Mouse (Mus musculus) forebrain, embryonic 15.5 days (tissue): ENCODE measurements at regions not wholly inside any gene's neighbourhood (a gene's known extent, or its start where the extent isn't known, plus 50 kb on each side); places are given as distances from the start of the nearest gene placed in this dataset.
"Not testable (repeated sequence)": the region's sequence is repeated elsewhere in the genome, so short reads cannot be mapped to it uniquely, and the experiment has no call there.

Experiments used
- ATAC-seq: fragments of 200-750 bp; cut with Nextera tagmentation; replicated peaks from 2 replicates; pipeline ENCODE4 v1.8.0; 2017; ENCODE audit warnings: mild to moderate bottlenecking, moderate TSS enrichment, moderate library complexity
- H3K27ac ChIP-seq: fragments of 300-500 bp; sonication (generic); replicated peaks from 2 replicates; pipeline ENCODE4 v1.5.1; 2015; ENCODE audit warnings: mild to moderate bottlenecking, inconsistent platforms
- H3K27me3 ChIP-seq: fragments of 300-500 bp; sonication (generic); 2 replicates; pipeline ENCODE4 v1.6.1; 2015; ENCODE audit warnings: inconsistent platforms
- H3K36me3 ChIP-seq: fragments of 300-500 bp; sonication (generic); 2 replicates; pipeline ENCODE4 v1.6.1; 2015; ENCODE audit warnings: mild to moderate bottlenecking, inconsistent platforms
- H3K4me1 ChIP-seq: fragments of 300-500 bp; sonication (generic); 2 replicates; pipeline ENCODE4 v1.6.1; 2015; ENCODE audit warnings: inconsistent platforms
- H3K4me2 ChIP-seq: fragments of 300-500 bp; sonication (generic); replicated peaks from 2 replicates; pipeline ENCODE4 v1.6.1; 2015; ENCODE audit warnings: mild to moderate bottlenecking, inconsistent platforms
- H3K4me3 ChIP-seq: fragments of 300-500 bp; sonication (generic); 2 replicates; pipeline ENCODE4 v1.5.1; 2015; ENCODE audit warnings: mild to moderate bottlenecking, inconsistent platforms
- H3K9ac ChIP-seq: fragments of 300-500 bp; sonication (generic); replicated peaks from 2 replicates; pipeline ENCODE4 v1.6.1; 2015; ENCODE audit warnings: mild to moderate bottlenecking, inconsistent platforms
- H3K9me3 ChIP-seq: fragments of 300-500 bp; sonication (generic); 2 replicates; pipeline ENCODE4 v1.6.1; 2016; ENCODE audit warnings: inconsistent platforms
- WGBS: fragments of 180-500 bp; shearing (Covaris S2); methylation state at CpG from one replicate; pipeline ENCODE4 v1.1.7; 2015; ENCODE audit warnings: mixed read lengths; 5-methylcytosine and 5-hydroxymethylcytosine counted together

DNA sequence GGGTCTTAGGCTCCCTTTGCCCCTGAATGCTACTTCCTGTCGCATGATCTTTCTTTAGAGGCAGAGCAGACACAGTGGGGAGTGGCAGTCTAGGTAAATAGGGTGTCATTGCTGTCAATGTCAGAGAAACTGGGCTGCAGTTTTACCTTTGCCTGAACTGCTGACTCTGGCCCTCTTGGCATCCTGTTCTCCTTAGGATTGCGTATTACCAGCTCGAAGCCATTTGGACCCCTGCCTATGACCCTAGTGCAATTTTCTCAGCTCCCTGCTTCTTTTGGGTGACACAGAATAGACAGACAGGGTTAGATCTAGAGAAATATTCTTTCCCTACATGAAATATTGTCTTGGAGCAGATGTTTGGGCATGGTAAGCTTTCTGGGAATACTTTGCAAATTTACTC lies 467.3 kb upstream of the Slc35b3 start:
- no peak overlapping the region for H3K4me2 ChIP-seq
- H3K4me1 ChIP-seq: no peaks in the 10 kb centered on the region
- 87% methylated on average over 3 of the region's 3 CpGs for WGBS
- H3K27ac ChIP-seq: no peak overlapping the region
- H3K4me3 ChIP-seq: no peak overlapping the region
- H3K9me3 ChIP-seq: no peaks in the 10 kb centered on the region
- no peaks in the 10 kb centered on the region for H3K36me3 ChIP-seq
- no peaks in the 10 kb centered on the region for H3K27me3 ChIP-seq
- no peak overlapping the region for H3K9ac ChIP-seq
- ATAC-seq: no peak

DNA sequence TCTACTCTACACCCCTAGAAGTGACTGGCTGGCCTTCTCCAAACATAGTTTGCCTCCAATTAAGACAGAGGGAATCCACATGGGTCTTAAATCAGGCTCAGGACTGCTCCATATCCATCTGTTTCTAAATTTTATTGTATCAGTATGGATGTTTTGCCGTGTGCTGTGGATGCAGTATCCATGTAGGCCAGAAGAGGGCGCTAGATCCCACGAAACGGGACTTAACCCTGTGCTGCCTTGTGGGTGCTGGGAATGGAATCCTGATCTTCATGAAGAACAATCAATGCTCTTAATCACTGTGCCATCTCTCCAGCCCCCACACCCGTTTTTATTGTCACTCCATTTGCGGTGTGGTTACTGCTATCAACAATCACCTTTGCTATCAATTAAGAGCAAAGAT lies 465.3 kb upstream of the Slc35b3 start:
- H3K4me1 ChIP-seq: no peaks in the 10 kb centered on the region
- no peak overlapping the region for H3K27ac ChIP-seq
- no peak for ATAC-seq
- 66% methylated on average over 6 of the region's 6 CpGs for WGBS
- H3K27me3 ChIP-seq: no peaks in the 10 kb centered on the region
- H3K9ac ChIP-seq: no peak overlapping the region
- no peak overlapping the region for H3K4me2 ChIP-seq
- H3K4me3 ChIP-seq: no peak overlapping the region
- no peaks in the 10 kb centered on the region for H3K9me3 ChIP-seq
- H3K36me3 ChIP-seq: no peaks in the 10 kb centered on the region

DNA sequence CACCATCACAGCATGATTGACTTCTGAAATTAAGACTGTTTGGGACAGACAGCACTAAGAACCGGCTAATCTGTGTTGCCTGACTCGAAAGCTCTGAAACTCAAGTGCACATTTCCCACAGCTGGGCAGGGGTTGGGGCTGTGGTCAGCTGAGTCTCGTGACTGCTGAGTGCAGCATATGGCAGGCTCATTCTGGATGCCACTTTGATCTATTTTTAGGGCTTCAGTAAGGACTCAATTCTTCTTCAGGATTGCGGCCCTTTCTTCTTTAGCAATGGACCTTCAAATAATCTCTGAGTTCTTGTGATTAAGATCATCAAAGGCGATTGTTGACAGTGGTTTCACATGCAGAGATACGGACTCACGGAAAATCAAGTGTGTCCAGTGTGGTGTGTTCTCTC lies 457.5 kb upstream of the Slc35b3 start:
- Histone ChIP-seq H3K9ac (no peak overlapping the region), H3K4me2 (no peak overlapping the region), H3K36me3 (no peaks in the 10 kb centered on the region), H3K4me3 (no peak overlapping the region), H3K4me1 (no peaks in the 10 kb centered on the region), H3K27ac (no peak overlapping the region), H3K27me3 (peaks cover 4% of the 10 kb centered on the region; the same call in 1 of the 2 replicates), H3K9me3 (no peaks in the 10 kb centered on the region)
- 50% methylated on average over 7 of the region's 7 CpGs for WGBS
- ATAC-seq: no peak

DNA sequence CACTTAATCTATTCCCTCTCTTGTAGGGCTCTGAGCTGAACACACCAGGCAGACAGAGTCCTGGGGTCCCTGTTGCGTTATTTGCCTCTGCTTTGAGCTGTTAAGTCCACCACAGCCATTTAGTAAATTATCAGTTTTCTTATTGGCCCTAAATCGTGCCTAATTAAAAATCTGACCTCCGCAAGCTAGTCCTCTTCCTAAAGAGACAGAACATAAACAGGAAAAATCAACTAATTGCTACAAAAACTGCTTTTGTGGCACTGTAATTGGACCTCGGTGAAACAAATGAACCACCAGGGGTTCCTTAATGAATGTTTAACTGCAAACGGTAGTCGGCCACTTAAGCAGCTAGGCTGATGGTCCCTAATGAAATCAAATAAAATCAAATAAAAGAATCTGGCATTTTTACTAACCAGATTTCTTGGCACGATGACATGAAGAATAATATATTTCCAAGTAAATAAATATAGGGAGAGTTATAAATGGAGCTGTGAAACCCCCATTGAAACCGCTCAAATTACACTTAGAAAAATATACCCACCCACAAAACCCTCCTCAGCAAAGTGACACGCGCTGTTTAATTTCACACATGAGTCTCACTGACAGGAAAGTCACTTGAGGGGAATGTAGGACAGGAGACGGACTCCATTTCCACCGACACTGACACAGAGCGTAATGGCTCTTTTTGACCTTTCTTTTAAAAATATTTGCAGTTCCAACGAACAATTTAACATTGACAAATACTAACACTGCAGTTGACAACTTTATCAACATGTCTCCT lies 451.0 kb upstream of the Slc35b3 start:
- no peak for ATAC-seq
- Histone ChIP-seq H3K27ac (no peak overlapping the region), H3K9ac (no peak overlapping the region), H3K4me1 (no peaks in the 10 kb centered on the region), H3K27me3 (peaks cover 4% of the 10 kb centered on the region; the same call in 1 of the 2 replicates), H3K4me3 (no peak overlapping the region), H3K9me3 (no peaks in the 10 kb centered on the region), H3K36me3 (no peaks in the 10 kb centered on the region), H3K4me2 (no peak overlapping the region)
- WGBS: 38% methylated on average over 14 of the region's 14 CpGs

DNA sequence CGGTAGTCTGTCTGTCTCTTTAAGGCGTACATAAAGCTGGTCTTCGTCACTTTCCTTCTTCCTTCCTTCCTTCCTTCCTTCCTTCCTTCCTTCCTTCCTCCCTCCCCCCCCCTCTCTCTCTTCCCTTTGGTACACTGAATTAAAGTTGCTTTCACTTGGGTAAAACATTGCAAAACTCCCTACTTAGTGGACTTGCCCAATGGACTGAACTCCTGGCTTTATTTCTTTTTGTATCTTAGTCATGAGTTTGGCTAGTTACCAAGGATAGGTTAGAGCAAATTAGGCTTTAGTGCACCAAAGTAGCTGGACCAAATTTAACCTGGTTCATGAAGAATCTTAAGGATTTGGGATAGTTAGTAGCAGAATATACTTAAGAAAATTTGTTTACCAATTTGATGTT lies 431.9 kb upstream of the Slc35b3 start:
- no peak for ATAC-seq
- 96% methylated on average over 3 of the region's 3 CpGs for WGBS
- no peaks in the 10 kb centered on the region for H3K9me3 ChIP-seq
- H3K4me3 ChIP-seq: no peak overlapping the region
- no peaks in the 10 kb centered on the region for H3K36me3 ChIP-seq
- no peaks in the 10 kb centered on the region for H3K4me1 ChIP-seq
- H3K27ac ChIP-seq: no peak overlapping the region
- no peak overlapping the region for H3K4me2 ChIP-seq
- no peaks in the 10 kb centered on the region for H3K27me3 ChIP-seq
- no peak overlapping the region for H3K9ac ChIP-seq

DNA sequence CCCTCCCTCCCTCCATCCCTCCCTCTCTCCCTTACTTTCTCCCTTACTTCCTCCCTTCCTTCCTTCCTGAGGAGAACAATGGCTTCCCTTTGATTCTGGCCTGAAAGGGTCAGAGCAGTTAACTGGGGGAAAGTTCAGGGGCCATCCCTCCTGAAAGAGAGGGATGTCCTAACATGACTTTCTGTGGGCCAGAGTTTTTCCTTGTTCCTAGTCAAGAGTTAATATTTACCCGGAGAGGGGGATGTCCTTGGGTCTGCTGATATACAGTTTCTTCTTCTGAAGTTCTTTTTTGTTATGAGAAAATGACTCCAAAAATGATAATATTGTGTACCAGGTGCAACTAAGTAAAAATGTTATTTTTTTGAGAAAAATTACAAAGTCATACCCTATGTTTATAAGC lies 431.5 kb upstream of the Slc35b3 start:
- not testable (repeated sequence) for H3K27me3 ChIP-seq, H3K4me3 ChIP-seq, H3K9me3 ChIP-seq, H3K36me3 ChIP-seq, H3K4me2 ChIP-seq, H3K4me1 ChIP-seq, H3K27ac ChIP-seq, H3K9ac ChIP-seq, ATAC-seq
- 76% methylated on average over 1 of the region's 1 CpGs for WGBS

DNA sequence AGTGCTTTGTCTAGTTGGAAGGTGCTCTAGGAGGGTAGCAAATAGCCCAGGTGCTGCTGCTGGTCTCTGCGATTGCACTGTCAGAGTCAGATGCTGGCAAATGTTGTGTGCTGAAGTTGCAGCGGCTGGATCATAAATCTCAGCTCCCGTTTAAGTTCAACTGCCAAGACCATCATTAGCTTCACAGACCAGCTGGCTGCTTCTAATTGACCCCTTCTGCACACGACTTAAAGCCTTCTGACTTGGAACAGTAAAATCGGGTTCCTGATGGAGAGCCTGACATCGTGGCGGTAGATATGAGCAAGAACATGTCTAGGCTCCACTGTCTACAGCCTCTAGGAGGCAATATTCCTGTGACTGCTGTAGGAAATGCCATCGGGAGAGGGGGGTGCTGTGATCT lies 416.0 kb upstream of the Slc35b3 start:
- Histone ChIP-seq H3K9ac (no peak overlapping the region), H3K4me3 (no peak overlapping the region), H3K27me3 (no peaks in the 10 kb centered on the region), H3K27ac (no peak overlapping the region), H3K4me1 (no peaks in the 10 kb centered on the region), H3K4me2 (no peak overlapping the region), H3K36me3 (no peaks in the 10 kb centered on the region), H3K9me3 (no peaks in the 10 kb centered on the region)
- WGBS: 86% methylated on average over 8 of the region's 8 CpGs
- ATAC-seq: no peak

DNA sequence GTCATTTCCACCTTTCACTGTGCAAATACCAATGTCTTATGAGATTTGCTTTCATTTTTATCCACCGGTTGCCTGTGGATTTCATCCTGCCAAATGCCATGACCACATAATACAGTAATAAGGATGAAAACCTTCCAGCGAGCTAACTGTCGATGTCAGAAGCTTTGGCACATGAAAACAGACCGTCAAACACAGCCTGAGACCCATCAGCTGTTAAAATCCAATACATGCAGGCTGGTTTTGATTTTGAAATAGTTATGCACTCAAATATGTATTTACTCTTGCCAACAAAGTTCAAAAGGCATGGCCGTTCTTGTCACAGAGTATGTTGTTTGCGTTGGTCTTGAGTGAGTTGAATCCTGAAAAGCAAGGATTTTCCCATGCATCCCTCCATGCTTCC lies 415.6 kb upstream of the Slc35b3 start:
- Histone ChIP-seq H3K4me1 (no peaks in the 10 kb centered on the region), H3K27ac (no peak overlapping the region), H3K27me3 (no peaks in the 10 kb centered on the region), H3K9ac (no peak overlapping the region), H3K4me3 (no peak overlapping the region), H3K9me3 (no peaks in the 10 kb centered on the region), H3K36me3 (no peaks in the 10 kb centered on the region), H3K4me2 (no peak overlapping the region)
- no peak for ATAC-seq
- 90% methylated on average over 6 of the region's 6 CpGs for WGBS

DNA sequence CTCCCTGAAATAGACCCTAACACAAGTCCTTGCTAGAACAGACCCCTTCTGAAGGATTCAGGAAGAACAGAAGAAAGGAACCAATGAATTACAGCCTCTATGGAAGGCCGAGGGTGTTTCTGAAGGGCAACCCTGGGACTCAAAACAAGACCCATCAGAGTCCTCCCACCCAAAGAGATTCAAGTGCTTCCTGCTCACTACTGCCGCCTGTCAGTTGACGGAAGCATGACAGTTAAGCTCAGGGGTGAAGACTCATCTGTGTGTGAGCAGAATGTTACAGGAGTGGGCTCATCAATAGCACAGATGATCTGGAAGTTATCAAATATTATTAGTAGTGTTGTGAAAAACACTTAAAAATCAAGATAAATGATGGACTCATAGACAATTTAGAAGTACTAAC lies 411.9 kb upstream of the Slc35b3 start:
- no peak overlapping the region for H3K4me2 ChIP-seq
- WGBS: 85% methylated on average over 3 of the region's 3 CpGs
- ATAC-seq: no peak
- no peaks in the 10 kb centered on the region for H3K27me3 ChIP-seq
- H3K27ac ChIP-seq: no peak overlapping the region
- H3K4me1 ChIP-seq: no peaks in the 10 kb centered on the region
- H3K4me3 ChIP-seq: no peak overlapping the region
- no peaks in the 10 kb centered on the region for H3K36me3 ChIP-seq
- H3K9me3 ChIP-seq: no peaks in the 10 kb centered on the region
- H3K9ac ChIP-seq: no peak overlapping the region

DNA sequence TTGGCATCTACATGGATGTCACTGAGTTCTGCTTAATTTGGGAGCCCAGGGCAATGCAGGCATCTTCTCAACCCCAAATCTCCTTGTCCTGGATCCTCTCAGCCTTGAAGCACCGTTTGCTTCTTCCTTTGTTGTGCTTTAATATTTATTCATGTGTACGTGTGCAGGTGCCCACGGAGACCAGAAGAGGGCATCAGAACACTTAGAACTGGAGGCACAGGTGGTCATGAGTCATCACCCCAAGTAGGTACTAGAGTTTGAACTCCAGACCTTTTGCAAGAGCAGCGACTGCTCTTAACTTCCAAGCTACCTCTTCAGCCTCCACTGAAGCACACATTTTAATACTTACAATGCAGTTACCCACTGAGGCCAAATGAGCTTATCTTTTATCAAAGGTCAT lies 403.0 kb upstream of the Slc35b3 start:
- H3K27me3 ChIP-seq: no peaks in the 10 kb centered on the region
- H3K9me3 ChIP-seq: no peaks in the 10 kb centered on the region
- H3K27ac ChIP-seq: no peak overlapping the region
- H3K4me2 ChIP-seq: no peak overlapping the region
- WGBS: 70% methylated on average over 4 of the region's 4 CpGs
- H3K9ac ChIP-seq: no peak overlapping the region
- no peak overlapping the region for H3K4me3 ChIP-seq
- H3K4me1 ChIP-seq: no peaks in the 10 kb centered on the region
- no peaks in the 10 kb centered on the region for H3K36me3 ChIP-seq
- ATAC-seq: no peak

DNA sequence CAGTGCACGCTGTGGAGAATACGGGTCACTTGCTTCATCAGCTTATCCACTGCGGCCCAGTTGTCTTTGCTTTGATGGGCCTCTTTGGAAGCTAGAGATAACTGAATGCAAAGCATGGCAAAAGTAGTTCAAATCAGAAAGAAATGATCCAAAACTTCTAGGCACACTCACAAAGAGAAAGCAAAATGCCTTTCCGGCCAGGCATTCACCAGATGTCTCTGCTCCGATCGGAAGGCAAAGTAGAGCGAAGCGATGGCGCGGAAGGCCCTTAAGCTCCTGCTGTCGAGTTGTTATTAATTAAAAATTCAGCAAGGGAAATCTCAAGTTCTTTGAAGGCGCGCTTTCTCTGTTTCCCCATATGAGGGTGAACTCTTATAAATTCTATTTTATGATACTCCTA lies 401.9 kb upstream of the Slc35b3 start:
- no peaks in the 10 kb centered on the region for H3K36me3 ChIP-seq
- H3K4me2 ChIP-seq: no peak overlapping the region
- WGBS: 41% methylated on average over 13 of the region's 13 CpGs
- H3K9ac ChIP-seq: no peak overlapping the region
- no peaks in the 10 kb centered on the region for H3K27me3 ChIP-seq
- H3K9me3 ChIP-seq: no peaks in the 10 kb centered on the region
- H3K27ac ChIP-seq: no peak overlapping the region
- H3K4me1 ChIP-seq: no peaks in the 10 kb centered on the region
- no peak for ATAC-seq
- H3K4me3 ChIP-seq: no peak overlapping the region

DNA sequence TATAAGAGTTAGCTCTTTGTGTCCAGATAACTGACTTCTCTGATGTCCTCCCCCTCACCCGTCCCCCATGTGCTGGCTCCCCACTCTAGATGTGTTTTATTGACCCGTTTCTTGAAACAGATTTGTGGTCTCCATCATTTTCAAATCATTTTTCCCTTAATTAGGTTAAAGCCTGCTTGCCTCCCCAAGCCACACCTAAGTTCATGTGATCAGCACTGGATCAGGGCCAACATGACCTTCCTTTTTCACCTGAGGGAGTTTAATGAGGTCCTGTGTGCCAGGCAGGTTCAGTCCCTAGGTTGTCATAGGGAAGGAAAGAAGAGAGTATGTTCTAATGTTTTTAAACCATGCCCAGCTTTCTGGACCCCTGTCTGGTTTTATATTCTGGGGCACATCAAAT lies 390.9 kb upstream of the Slc35b3 start:
- Histone ChIP-seq H3K27ac (no peak overlapping the region), H3K9me3 (no peaks in the 10 kb centered on the region), H3K4me3 (no peak overlapping the region), H3K4me2 (no peak overlapping the region), H3K27me3 (no peaks in the 10 kb centered on the region), H3K9ac (no peak overlapping the region), H3K4me1 (0 out of 2 replicates have a peak, but pooled peaks cover 8% of the 10 kb centered on the region), H3K36me3 (no peaks in the 10 kb centered on the region)
- ATAC-seq: no peak
- 71% methylated on average over 2 of the region's 2 CpGs for WGBS

DNA sequence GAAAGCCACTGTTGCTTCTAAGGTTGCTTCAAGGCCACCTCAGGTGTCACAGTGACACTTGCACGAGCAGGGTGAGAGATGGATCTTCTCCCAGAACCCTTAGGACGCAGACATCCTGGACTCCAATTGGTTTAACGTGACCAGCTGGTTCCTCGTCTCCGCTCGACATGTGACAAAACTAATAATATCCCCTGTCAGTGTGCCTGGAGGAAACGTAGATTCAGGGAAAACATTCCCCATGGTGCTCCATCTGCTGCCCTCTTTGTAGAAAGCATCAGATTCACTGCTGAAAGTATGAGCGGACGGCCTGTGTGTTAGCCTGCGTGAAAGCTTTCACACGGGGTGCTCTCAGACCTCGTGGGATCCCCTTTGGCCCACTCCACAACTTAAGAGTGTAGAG lies 390.0 kb upstream of the Slc35b3 start:
- Histone ChIP-seq H3K9ac (no peak overlapping the region), H3K27me3 (no peaks in the 10 kb centered on the region), H3K36me3 (no peaks in the 10 kb centered on the region), H3K4me1 (0 out of 2 replicates have a peak, but pooled peaks cover 8% of the 10 kb centered on the region), H3K4me3 (no peak overlapping the region), H3K9me3 (no peaks in the 10 kb centered on the region), H3K4me2 (no peak overlapping the region), H3K27ac (no peak overlapping the region)
- WGBS: 48% methylated on average over 12 of the region's 12 CpGs
- peak; percentile 69 for ATAC-seq
